Mouse (Mus musculus) cerebellum, postnatal 4 days (tissue): ENCODE data around the gene Gm10668.
"Not testable (repeated sequence)": the region's sequence is repeated elsewhere in the genome, so short reads cannot be mapped to it uniquely, and the experiment has no call there.

Experiments
- DNase-seq, 2 experiments: peaks; one replicate each; pipeline ENCODE4 v3.0.0; 2022; ENCODE audit warnings: low spot score in 2 of 2, mixed read lengths in 1 of 2

The Gm10668 gene

GRCm38 (mm10) chr7:20730524-20730923 is at the start of gene Gm10668:
Gm10668 (minus strand) TSS chr7:20730624.
- not testable (repeated sequence) for DNase-seq

- DNase-seq = not testable (repeated sequence)
Measured at GRCm38 (mm10) chr7:20770885-20771284, 40.5 kb upstream of the Gm10668 start, which contains the start of gene Vmn1r112. Vmn1r112 (plus strand) TSS chr7:20771185.

DNA sequence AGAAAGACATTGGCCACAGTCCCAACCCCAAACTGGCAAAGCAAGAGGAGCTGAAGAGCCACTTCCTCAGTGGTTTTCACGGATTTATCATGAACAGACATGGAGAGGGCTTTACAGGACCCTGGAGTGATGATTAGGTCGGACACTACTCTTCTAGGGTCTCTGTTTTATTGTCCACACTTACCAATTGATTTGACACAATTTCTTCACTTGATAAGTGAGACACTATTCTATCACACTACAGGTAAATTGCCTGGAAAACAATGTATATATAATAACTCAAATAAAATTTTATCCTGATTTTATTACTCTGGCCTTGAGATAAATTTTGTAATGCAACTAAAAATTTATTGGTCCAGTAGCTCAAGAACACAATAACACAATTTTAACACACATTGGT is 27.3 kb downstream of the Gm10668 start, which contains the start of gene Vmn1r111:
Gene Vmn1r111 (minus strand): TSS at position 101 of the 400 bp plus-strand sequence.
- not testable (repeated sequence) for DNase-seq
